Mouse (Mus musculus) stomach, postnatal 0 days (tissue): ENCODE data around the gene Cptp.

Experiments
- CTCF ChIP-seq: IDR thresholded peaks from 2 replicates; pipeline ENCODE4 v1.5.1; 2016; ENCODE audit warnings: antibody characterized with exemption, low read depth, mild to moderate bottlenecking, moderate library complexity
- EP300 ChIP-seq: optimal IDR thresholded peaks from 2 replicates; pipeline ENCODE3; 2016; ENCODE audit warnings: antibody characterized with exemption

- no peak for TF ChIP-seq CTCF
- TF ChIP-seq EP300: no peak
These were observed 19.3 kb downstream of the Cptp start for GRCm38 (mm10) chr4:155849792-155850451.
